Mouse (Mus musculus): ENCODE measurements around the gene Krt7. TPM values are rescaled to one million over a fixed set of nuclear protein-coding genes. Genes with fewer than 3 reads are reported as not detected.

The Krt7 gene
- total RNA-seq, 1 experiment: 14.1 TPM

DNA sequence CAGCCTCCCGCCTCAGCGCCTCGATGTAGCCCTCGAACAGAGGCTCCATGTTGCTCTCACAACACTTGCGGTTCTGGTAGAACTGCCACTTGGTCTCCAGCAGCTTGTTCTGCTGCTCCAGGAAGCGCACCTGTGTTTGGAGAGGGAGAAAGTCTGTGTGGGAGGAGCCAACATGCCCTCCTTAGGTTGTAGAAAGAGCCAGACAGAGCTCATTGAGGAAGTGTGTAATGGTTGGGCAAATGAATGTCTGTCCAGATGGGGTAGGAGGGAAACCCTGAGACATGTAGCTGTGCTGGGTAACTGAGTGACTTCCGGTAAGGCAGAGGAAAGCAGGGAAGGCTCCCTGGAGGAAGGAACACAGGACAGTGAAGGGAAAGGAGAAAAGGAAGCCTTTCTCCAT lies 25.8 kb downstream of the Krt7 start:
- H3K27ac ChIP-seq (ENCODE audit: insufficient read depth, low read depth, low read length, poor library complexity, severe bottlenecking): no peak overlapping the region
- DNase-seq (ENCODE audit: low read depth, low spot score): no peak
- TF ChIP-seq ZNF384 (IDR thresholded peaks at IDR 0.05; ENCODE audit: low read depth, low read length): no peak
- TF ChIP-seq ZC3H11A (IDR thresholded peaks at IDR 0.05; ENCODE audit: borderline replicate concordance, low read depth, low read length): no peak
- TF ChIP-seq CHD2 (IDR thresholded peaks at IDR 0.05; ENCODE audit: low read depth, low read length): no peak
- TF ChIP-seq MAFK (IDR thresholded peaks at IDR 0.05; ENCODE audit: insufficient read depth, low read depth, low read length): no peak
- no peak for TF ChIP-seq HCFC1 (IDR thresholded peaks at IDR 0.05; ENCODE audit: borderline replicate concordance, insufficient read depth, low read length)
- no peaks in the 10 kb centered on the region for H3K9me3 ChIP-seq (ENCODE audit: control insufficient read depth, insufficient read depth, low read depth, low read length)
- in situ Hi-C loops (cut with MboI; ENCODE audit: low sequenced_read_pairs in 2 of 2, unreplicated experiment in 2 of 2): no loop called here
- H3K4me1 ChIP-seq (ENCODE audit: control insufficient read depth in 2 of 2, insufficient read depth in 2 of 2, low read length in 2 of 2, poor library complexity in 1 of 2): peaks cover 0 to 2% of the 10 kb centered on the region in 2 experiments; a peak in 1 of 4 replicates
- no peak overlapping the region for H3K4me3 ChIP-seq (ENCODE audit: insufficient read depth in 1 of 2, low read depth in 1 of 2, low read length in 2 of 2, poor library complexity in 1 of 2, severe bottlenecking in 1 of 2)
- H3K36me3 ChIP-seq (ENCODE audit: control insufficient read depth, insufficient read depth, low read length, poor library complexity, severe bottlenecking): no peaks in the 10 kb centered on the region
- no peak overlapping the region for H3K9ac ChIP-seq (ENCODE audit: insufficient read depth, low read depth, low read length, poor library complexity, severe bottlenecking)

GRCm38 (mm10) chr15:101438555-101438954 lies 27.7 kb downstream of the Krt7 start, which contains the start of gene Krt87:
Gene Krt87, minus strand, starts transcription at chr15:101438804.
- no peak for DNase-seq (ENCODE audit: low read depth, low spot score)
- no peak for TF ChIP-seq ZC3H11A (IDR thresholded peaks at IDR 0.05; ENCODE audit: borderline replicate concordance, low read depth, low read length)
- TF ChIP-seq CHD2 (IDR thresholded peaks at IDR 0.05; ENCODE audit: low read depth, low read length): no peak
- no peak for TF ChIP-seq ZNF384 (IDR thresholded peaks at IDR 0.05; ENCODE audit: low read depth, low read length)
- TF ChIP-seq HCFC1 (IDR thresholded peaks at IDR 0.05; ENCODE audit: borderline replicate concordance, insufficient read depth, low read length): no peak
- TF ChIP-seq MAFK (IDR thresholded peaks at IDR 0.05; ENCODE audit: insufficient read depth, low read depth, low read length): no peak
- Histone ChIP-seq H3K4me1 (ENCODE audit: control insufficient read depth in 2 of 2, insufficient read depth in 2 of 2, low read length in 2 of 2, poor library complexity in 1 of 2) (peaks cover 0 to 2% of the 10 kb centered on the region in 2 experiments; a peak in 1 of 4 replicates), H3K36me3 (ENCODE audit: control insufficient read depth, insufficient read depth, low read length, poor library complexity, severe bottlenecking) (no peaks in the 10 kb centered on the region), H3K27ac (ENCODE audit: insufficient read depth, low read depth, low read length, poor library complexity, severe bottlenecking) (no peak within 1 kb of the TSS), H3K9me3 (ENCODE audit: control insufficient read depth, insufficient read depth, low read depth, low read length) (no peaks in the 10 kb centered on the region), H3K4me3 (ENCODE audit: insufficient read depth in 1 of 2, low read depth in 1 of 2, low read length in 2 of 2, poor library complexity in 1 of 2, severe bottlenecking in 1 of 2) (peak within 1 kb of the TSS; percentile 26 to 60; a peak in 3 of 4 replicates), H3K9ac (ENCODE audit: insufficient read depth, low read depth, low read length, poor library complexity, severe bottlenecking) (no peak within 1 kb of the TSS)
- in situ Hi-C loops (cut with MboI; ENCODE audit: low sequenced_read_pairs in 2 of 2, unreplicated experiment in 2 of 2): no loop called here

DNA sequence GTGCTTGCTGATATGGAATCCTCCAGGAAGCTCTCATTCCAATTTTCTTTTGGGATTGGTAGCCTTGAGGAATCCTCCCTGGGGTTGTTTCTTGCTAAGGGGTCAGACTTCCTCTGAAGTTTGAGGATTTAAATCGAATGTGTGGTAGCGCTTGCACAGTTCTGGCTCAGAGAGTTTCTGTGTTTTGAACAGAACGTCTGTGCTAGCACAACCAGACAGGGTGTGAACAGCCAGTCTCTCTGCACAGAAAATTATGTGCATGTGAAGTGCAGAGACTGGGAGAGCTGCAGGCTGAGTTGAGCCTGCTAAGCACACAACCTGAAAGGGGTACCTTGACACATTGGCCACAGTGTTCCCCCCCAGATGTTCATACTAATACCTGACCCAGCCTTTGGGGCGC lies 30.0 kb downstream of the Krt7 start:
- Histone ChIP-seq H3K9me3 (ENCODE audit: control insufficient read depth, insufficient read depth, low read depth, low read length) (no peaks in the 10 kb centered on the region), H3K36me3 (ENCODE audit: control insufficient read depth, insufficient read depth, low read length, poor library complexity, severe bottlenecking) (no peaks in the 10 kb centered on the region), H3K4me1 (ENCODE audit: control insufficient read depth in 2 of 2, insufficient read depth in 2 of 2, low read length in 2 of 2, poor library complexity in 1 of 2) (peaks cover 0 to 2% of the 10 kb centered on the region in 2 experiments; a peak in 1 of 4 replicates), H3K4me3 (ENCODE audit: insufficient read depth in 1 of 2, low read depth in 1 of 2, low read length in 2 of 2, poor library complexity in 1 of 2, severe bottlenecking in 1 of 2) (no peak overlapping the region), H3K9ac (ENCODE audit: insufficient read depth, low read depth, low read length, poor library complexity, severe bottlenecking) (no peak overlapping the region), H3K27ac (ENCODE audit: insufficient read depth, low read depth, low read length, poor library complexity, severe bottlenecking) (no peak overlapping the region)
- TF ChIP-seq CHD2 (IDR thresholded peaks at IDR 0.05; ENCODE audit: low read depth, low read length): no peak
- TF ChIP-seq ZNF384 (IDR thresholded peaks at IDR 0.05; ENCODE audit: low read depth, low read length): no peak
- TF ChIP-seq ZC3H11A (IDR thresholded peaks at IDR 0.05; ENCODE audit: borderline replicate concordance, low read depth, low read length): no peak
- no peak for TF ChIP-seq MAFK (IDR thresholded peaks at IDR 0.05; ENCODE audit: insufficient read depth, low read depth, low read length)
- TF ChIP-seq HCFC1 (IDR thresholded peaks at IDR 0.05; ENCODE audit: borderline replicate concordance, insufficient read depth, low read length): no peak
- in situ Hi-C loops (cut with MboI; ENCODE audit: low sequenced_read_pairs in 2 of 2, unreplicated experiment in 2 of 2): no loop called here
- DNase-seq (ENCODE audit: low read depth, low spot score): no peak

DNA sequence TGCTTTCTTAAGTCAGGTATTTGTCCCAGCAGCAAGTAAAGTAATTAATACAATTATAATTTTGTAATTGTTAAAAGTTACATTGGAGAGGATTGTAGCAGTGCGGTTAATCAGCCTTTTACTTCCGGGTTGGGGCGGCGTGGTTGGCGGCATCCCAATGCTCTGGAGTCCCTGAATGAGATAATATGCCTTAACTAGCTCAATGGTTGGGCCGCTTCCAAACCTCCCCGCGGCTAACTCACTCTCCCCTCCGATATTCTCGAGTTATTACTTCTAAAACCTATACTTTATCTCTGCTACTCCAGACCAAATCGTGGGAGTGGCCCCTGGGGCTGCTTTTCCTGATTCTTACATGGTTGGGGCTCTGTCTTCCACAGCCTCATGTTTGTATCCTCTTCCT lies 35.7 kb downstream of the Krt7 start:
- Histone ChIP-seq H3K4me3 (ENCODE audit: insufficient read depth in 1 of 2, low read depth in 1 of 2, low read length in 2 of 2, poor library complexity in 1 of 2, severe bottlenecking in 1 of 2) (no peak overlapping the region), H3K27ac (ENCODE audit: insufficient read depth, low read depth, low read length, poor library complexity, severe bottlenecking) (no peak overlapping the region), H3K9me3 (ENCODE audit: control insufficient read depth, insufficient read depth, low read depth, low read length) (no peaks in the 10 kb centered on the region), H3K4me1 (ENCODE audit: control insufficient read depth in 2 of 2, insufficient read depth in 2 of 2, low read length in 2 of 2, poor library complexity in 1 of 2) (no peaks in the 10 kb centered on the region), H3K9ac (ENCODE audit: insufficient read depth, low read depth, low read length, poor library complexity, severe bottlenecking) (no peak overlapping the region), H3K36me3 (ENCODE audit: control insufficient read depth, insufficient read depth, low read length, poor library complexity, severe bottlenecking) (no peaks in the 10 kb centered on the region)
- in situ Hi-C loops (cut with MboI; ENCODE audit: low sequenced_read_pairs in 2 of 2, unreplicated experiment in 2 of 2): no loop called here
- DNase-seq (ENCODE audit: low read depth, low spot score): no peak
- TF ChIP-seq ZNF384 (IDR thresholded peaks at IDR 0.05; ENCODE audit: low read depth, low read length) (no peak), ZC3H11A (IDR thresholded peaks at IDR 0.05; ENCODE audit: borderline replicate concordance, low read depth, low read length) (no peak), HCFC1 (IDR thresholded peaks at IDR 0.05; ENCODE audit: borderline replicate concordance, insufficient read depth, low read length) (no peak), MAFK (IDR thresholded peaks at IDR 0.05; ENCODE audit: insufficient read depth, low read depth, low read length) (no peak), CHD2 (IDR thresholded peaks at IDR 0.05; ENCODE audit: low read depth, low read length) (no peak)

GRCm38 (mm10) chr15:101447444-101447843 lies 36.6 kb downstream of the Krt7 start, which contains the start of gene Krt88:
Gene Krt88, plus strand, starts transcription at chr15:101447744.
- H3K9ac ChIP-seq (ENCODE audit: insufficient read depth, low read depth, low read length, poor library complexity, severe bottlenecking): no peak within 1 kb of the TSS
- no peak within 1 kb of the TSS for H3K4me3 ChIP-seq (ENCODE audit: insufficient read depth in 1 of 2, low read depth in 1 of 2, low read length in 2 of 2, poor library complexity in 1 of 2, severe bottlenecking in 1 of 2)
- H3K27ac ChIP-seq (ENCODE audit: insufficient read depth, low read depth, low read length, poor library complexity, severe bottlenecking): no peak within 1 kb of the TSS
- no peaks in the 10 kb centered on the region for H3K36me3 ChIP-seq (ENCODE audit: control insufficient read depth, insufficient read depth, low read length, poor library complexity, severe bottlenecking)
- TF ChIP-seq ZNF384 (IDR thresholded peaks at IDR 0.05; ENCODE audit: low read depth, low read length) (no peak), CHD2 (IDR thresholded peaks at IDR 0.05; ENCODE audit: low read depth, low read length) (no peak), HCFC1 (IDR thresholded peaks at IDR 0.05; ENCODE audit: borderline replicate concordance, insufficient read depth, low read length) (no peak), ZC3H11A (IDR thresholded peaks at IDR 0.05; ENCODE audit: borderline replicate concordance, low read depth, low read length) (no peak), MAFK (IDR thresholded peaks at IDR 0.05; ENCODE audit: insufficient read depth, low read depth, low read length) (no peak)
- no peaks in the 10 kb centered on the region for H3K4me1 ChIP-seq (ENCODE audit: control insufficient read depth in 2 of 2, insufficient read depth in 2 of 2, low read length in 2 of 2, poor library complexity in 1 of 2)
- DNase-seq (ENCODE audit: low read depth, low spot score): no peak
- no peaks in the 10 kb centered on the region for H3K9me3 ChIP-seq (ENCODE audit: control insufficient read depth, insufficient read depth, low read depth, low read length)
- in situ Hi-C loops (cut with MboI; ENCODE audit: low sequenced_read_pairs in 2 of 2, unreplicated experiment in 2 of 2): no loop called here
